Mouse (Mus musculus) T-cell, adult 2 months (primary cell): ENCODE results near the gene Gtdc1.
"Not testable (repeated sequence)": the region's sequence is repeated elsewhere in the genome, so short reads cannot be mapped to it uniquely, and the experiment has no call there.

Experiments used
- DNase-seq: peaks from one replicate; pipeline ENCODE4 v3.0.0; 2022; ENCODE audit warnings: low spot score

The Gtdc1 gene

GRCm38 (mm10) chr2:44780961-44781360 is 146.5 kb downstream of the Gtdc1 start:
- DNase-seq = no peak

GRCm38 (mm10) chr2:44763898-44764297 is 163.6 kb downstream of the Gtdc1 start:
- DNase-seq = no peak

GRCm38 (mm10) chr2:44736618-44737017 is 190.8 kb downstream of the Gtdc1 start:
- DNase-seq = no peak

- DNase-seq = no peak
Observed at GRCm38 (mm10) chr2:44721461-44721860, 206.0 kb downstream of the Gtdc1 start.

- DNase-seq = no peak
Observed at GRCm38 (mm10) chr2:44705883-44706615, 221.4 kb downstream of the Gtdc1 start.

- no peak for DNase-seq
Observed at GRCm38 (mm10) chr2:44700276-44700675, 227.2 kb downstream of the Gtdc1 start.

- DNase-seq = no peak
Observed at GRCm38 (mm10) chr2:44696441-44696840, 231.0 kb downstream of the Gtdc1 start.

- DNase-seq = no peak
Observed at GRCm38 (mm10) chr2:44693898-44694297, 233.6 kb downstream of the Gtdc1 start.

GRCm38 (mm10) chr2:44664049-44664448 is 263.4 kb downstream of the Gtdc1 start:
- DNase-seq = no peak

- no peak for DNase-seq
Observed at GRCm38 (mm10) chr2:44659870-44660269, 267.6 kb downstream of the Gtdc1 start.

GRCm38 (mm10) chr2:44659011-44659410 is 268.4 kb downstream of the Gtdc1 start:
- no peak for DNase-seq

- DNase-seq = no peak
Observed at GRCm38 (mm10) chr2:44648537-44648936, 278.9 kb downstream of the Gtdc1 start.

- no peak for DNase-seq
Observed at GRCm38 (mm10) chr2:44646398-44646797, 281.1 kb downstream of the Gtdc1 start.

GRCm38 (mm10) chr2:44639370-44639769 is 288.1 kb downstream of the Gtdc1 start:
- DNase-seq = no peak

GRCm38 (mm10) chr2:44638157-44638556 is 289.3 kb downstream of the Gtdc1 start:
- DNase-seq = no peak

- no peak for DNase-seq
Observed at GRCm38 (mm10) chr2:44633971-44634370, 293.5 kb downstream of the Gtdc1 start.

- no peak for DNase-seq
Observed at GRCm38 (mm10) chr2:44633064-44633463, 294.4 kb downstream of the Gtdc1 start.

GRCm38 (mm10) chr2:44632584-44632983 is 294.9 kb downstream of the Gtdc1 start:
- no peak for DNase-seq

GRCm38 (mm10) chr2:44631064-44631463 is 296.4 kb downstream of the Gtdc1 start:
- no peak for DNase-seq

- no peak for DNase-seq
Observed at GRCm38 (mm10) chr2:44628778-44629177, 298.7 kb downstream of the Gtdc1 start.

GRCm38 (mm10) chr2:44625154-44625553 is 302.3 kb downstream of the Gtdc1 start:
- no peak for DNase-seq

GRCm38 (mm10) chr2:44622471-44622870 is 305.0 kb downstream of the Gtdc1 start:
- DNase-seq = no peak

- DNase-seq = not testable (repeated sequence)
Observed at GRCm38 (mm10) chr2:44599653-44600052, 327.8 kb downstream of the Gtdc1 start.

- no peak for DNase-seq
Observed at GRCm38 (mm10) chr2:44594276-44594675, 333.2 kb downstream of the Gtdc1 start.
